Mouse (Mus musculus) cerebellum, adult 9-11 months (tissue): ENCODE measurements at regions not wholly inside any gene's neighbourhood (a gene's known extent, or its start where the extent isn't known, plus 50 kb on each side); places are given as distances from the start of the nearest gene placed in this dataset.

Experiments
- DNase-seq: peaks from one replicate; pipeline ENCODE4 v3.0.0; 2022

DNA sequence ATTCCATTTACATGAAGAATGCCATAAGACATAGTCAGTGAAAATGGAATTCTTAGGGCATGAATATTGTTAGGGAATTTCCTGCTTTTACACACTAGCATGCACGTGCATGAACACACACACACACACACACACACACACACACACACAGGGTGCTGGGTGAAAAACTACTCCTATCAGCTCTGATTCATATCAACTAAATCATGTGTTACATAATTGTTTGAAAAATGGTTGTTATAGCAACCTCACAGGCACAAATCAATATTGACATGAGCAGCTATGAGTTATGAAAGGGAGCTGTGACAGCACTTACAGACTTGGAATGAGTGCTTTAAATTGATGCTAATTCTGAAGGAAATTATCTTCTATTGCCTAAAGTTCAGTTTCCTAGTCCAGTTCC, 72.8 kb upstream of the Ahr start:
- no peak for DNase-seq

DNA sequence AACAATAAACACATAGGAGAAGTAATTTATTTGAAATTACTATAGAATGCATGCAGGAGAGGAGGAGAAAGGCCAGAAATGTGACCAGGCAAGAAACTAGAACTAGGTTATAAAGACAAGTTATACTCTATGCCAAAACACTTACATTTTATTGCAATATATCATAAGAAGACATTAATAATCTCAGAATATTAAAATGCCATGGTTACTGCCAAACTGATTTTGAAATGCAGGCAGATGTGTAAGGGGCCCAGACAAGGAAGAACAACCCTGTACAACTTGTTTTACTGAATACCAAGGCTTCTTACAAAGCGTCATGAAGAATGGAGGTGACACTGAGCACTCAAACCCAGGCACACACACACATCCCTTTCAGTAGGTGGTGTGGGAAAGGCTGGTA, 68.9 kb upstream of the Ahr start:
- DNase-seq, result no peak

DNA sequence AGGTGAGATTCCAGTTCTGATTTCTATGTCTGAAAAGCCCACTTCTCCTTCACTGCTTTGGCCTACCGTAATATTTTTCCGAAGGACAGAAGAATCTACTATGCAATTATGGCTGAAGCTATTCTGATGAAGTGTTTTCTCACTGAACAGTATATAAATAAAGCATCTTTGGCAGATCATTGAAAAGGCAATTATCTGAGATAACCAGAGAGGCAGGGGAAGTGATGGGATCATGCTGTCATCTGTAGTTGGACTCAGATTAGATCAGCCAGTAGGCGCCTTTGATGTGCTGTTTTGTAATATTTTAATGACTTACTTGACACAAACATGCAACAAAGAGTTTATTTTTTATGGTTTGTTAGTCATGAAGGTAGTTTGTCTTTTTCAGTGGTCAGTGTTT, 67.8 kb upstream of the Ahr start:
- no peak for DNase-seq

DNA sequence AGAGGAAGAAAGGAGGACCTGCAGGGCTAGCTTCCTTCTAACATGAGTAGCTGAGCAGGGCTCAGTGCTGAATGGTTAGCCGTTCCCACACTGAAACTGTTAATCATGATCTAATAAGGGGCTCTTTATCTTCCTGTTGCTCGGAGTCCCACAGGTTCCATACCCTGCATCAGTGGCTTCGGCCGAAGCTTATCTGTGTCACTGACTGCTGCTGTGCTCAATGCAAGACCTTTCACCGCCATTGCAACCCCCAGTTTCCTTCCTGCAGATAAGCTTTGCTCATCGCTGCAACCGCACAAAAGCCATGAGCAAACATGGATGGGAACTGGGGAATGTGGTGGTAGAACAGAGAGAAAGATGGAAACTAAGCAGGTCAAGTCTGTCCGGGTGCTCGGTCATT, 63.5 kb upstream of the Ahr start:
- DNase-seq, result no peak

DNA sequence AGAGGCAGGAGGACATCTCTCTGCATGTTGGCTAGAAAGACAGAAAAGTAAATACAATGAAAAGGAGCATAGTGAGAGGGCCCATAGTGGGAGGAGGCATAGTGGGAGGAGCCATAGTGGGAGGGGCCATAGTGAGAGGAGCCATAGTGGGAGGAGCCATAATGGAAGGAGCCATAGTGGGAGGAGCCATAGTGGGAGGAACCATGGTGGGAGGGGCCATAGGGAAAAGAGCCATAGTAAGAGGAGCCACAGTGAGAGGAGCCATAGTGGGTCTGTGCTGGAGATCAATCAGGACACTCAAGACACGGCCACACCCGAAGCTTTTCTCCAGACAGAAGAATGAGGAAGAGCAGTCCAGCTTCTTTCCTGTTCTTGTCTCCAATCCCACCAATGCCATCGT, 58.0 kb upstream of the Ahr start:
- DNase-seq, result no peak
